Mouse (Mus musculus): ENCODE data around the gene Psmb3.

DNA sequence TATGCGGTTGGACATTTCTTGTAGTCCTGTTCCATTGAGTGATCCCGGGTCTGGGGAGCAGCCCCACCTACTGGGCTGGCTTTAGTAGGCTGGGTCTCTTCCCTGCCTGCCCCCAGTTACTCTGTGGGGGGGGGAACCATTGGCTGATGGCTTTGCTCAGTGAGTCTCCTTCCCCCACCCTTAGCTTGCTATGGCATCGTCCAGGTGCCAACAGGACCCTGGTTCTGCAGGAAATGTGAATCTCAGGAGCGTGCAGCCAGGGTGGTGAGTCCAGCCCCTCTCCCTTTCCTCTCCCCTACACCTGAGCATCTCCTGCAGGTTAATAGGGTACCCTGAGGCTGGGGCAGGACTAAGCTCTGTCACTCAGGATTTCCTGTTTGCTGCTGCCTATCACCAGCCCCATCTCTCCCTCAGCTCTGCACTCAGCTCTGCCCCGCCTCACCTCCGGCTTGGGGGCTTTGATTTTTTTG is 38.4 kb upstream of the Psmb3 start:
- TF ChIP-seq EP300 (IDR thresholded peaks at IDR 0.05; ENCODE audit: low read depth in 1 of 2, low read length in 2 of 2) (no peak), POLR2AphosphoS2 (IDR thresholded peaks at IDR 0.05; ENCODE audit: low read length) (no peak), CTCF (IDR thresholded peaks at IDR 0.05 in 2 of 3, conservative IDR thresholded peaks at IDR 0.05 in 1 of 3; ENCODE audit: control insufficient read depth in 1 of 3, insufficient read depth in 1 of 3, low read depth in 2 of 3, low read length in 3 of 3, poor library complexity in 1 of 3, severe bottlenecking in 1 of 3) (no peak; a peak in 1 of 6 replicates), POLR2A (IDR thresholded peaks at IDR 0.05; ENCODE audit: control insufficient read depth in 1 of 2, insufficient read depth in 1 of 2, low read depth in 1 of 2, low read length in 2 of 2, poor library complexity in 1 of 2) (no peak)

All from MEL (cell line).